Mouse (Mus musculus): ENCODE measurements around the gene Rabgap1l. TPM values are rescaled to one million over a fixed set of nuclear protein-coding genes. Genes with fewer than 3 reads are reported as not detected.
A peak's percentile ranks its signal among the peaks of the same experiment; 100 is the strongest.

Rabgap1l gene
- polyA plus RNA-seq, 1 experiment: 56.5 TPM

DNA sequence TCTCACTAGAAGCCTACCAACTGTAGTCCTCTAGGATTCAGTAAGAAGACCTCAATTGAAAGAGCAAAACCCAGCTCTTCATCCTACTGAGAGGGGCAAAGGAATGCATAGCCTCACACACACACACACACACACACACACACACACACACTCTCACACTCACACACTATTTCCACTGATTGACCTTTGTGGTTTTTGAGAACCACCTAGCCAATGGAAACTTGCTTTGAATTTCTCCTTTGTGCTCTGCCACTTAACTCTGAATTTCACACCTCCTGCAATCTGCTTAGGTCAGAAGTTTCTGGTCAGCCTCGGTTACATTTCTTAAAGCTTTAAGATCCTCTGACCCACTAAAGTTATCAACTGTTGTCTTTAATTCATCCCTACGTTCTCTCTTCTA is 12.3 kb upstream of the Rabgap1l start:
- WGBS: 77% methylated on average over 2 of the region's 2 CpGs
- Histone ChIP-seq H3K27me3 (ENCODE audit: control insufficient read depth, insufficient read depth, low read length) (no peaks in the 10 kb centered on the region), H3K4me1 (replicated peaks; ENCODE audit: control insufficient read depth, insufficient read depth, low read length) (0 out of 2 replicates have a peak, but pooled peaks cover 3% of the 10 kb centered on the region), H3K4me3 (ENCODE audit: control insufficient read depth, insufficient read depth, low read length) (no peak overlapping the region), H3K27ac (ENCODE audit: control insufficient read depth, insufficient read depth, low read length) (no peak overlapping the region), H3K36me3 (ENCODE audit: control insufficient read depth, insufficient read depth, low read length) (no peaks in the 10 kb centered on the region)
- TF ChIP-seq CTCF (IDR thresholded peaks at IDR 0.05; ENCODE audit: borderline replicate concordance, control insufficient read depth, extremely low read depth, insufficient read depth, low read length, poor library complexity) (no peak), POLR2A (IDR thresholded peaks at IDR 0.05; ENCODE audit: control insufficient read depth, extremely low read depth, insufficient read depth, low read length, poor library complexity) (no peak)
- no peak for DNase-seq

GRCm38 (mm10) chr1:160799972-160800371 is 7.0 kb upstream of the Rabgap1l start:
- H3K4me1 ChIP-seq (replicated peaks; ENCODE audit: control insufficient read depth, insufficient read depth, low read length): no peaks in the 10 kb centered on the region
- H3K27ac ChIP-seq (ENCODE audit: control insufficient read depth, insufficient read depth, low read length): no peak overlapping the region
- no peak for DNase-seq
- 57% methylated on average over 3 of the region's 3 CpGs for WGBS
- TF ChIP-seq POLR2A (IDR thresholded peaks at IDR 0.05; ENCODE audit: control insufficient read depth, extremely low read depth, insufficient read depth, low read length, poor library complexity) (no peak), CTCF (IDR thresholded peaks at IDR 0.05; ENCODE audit: borderline replicate concordance, control insufficient read depth, extremely low read depth, insufficient read depth, low read length, poor library complexity) (no peak)
- no peaks in the 10 kb centered on the region for H3K36me3 ChIP-seq (ENCODE audit: control insufficient read depth, insufficient read depth, low read length)
- H3K4me3 ChIP-seq (ENCODE audit: control insufficient read depth, insufficient read depth, low read length): no peak overlapping the region
- H3K27me3 ChIP-seq (ENCODE audit: control insufficient read depth, insufficient read depth, low read length): no peaks in the 10 kb centered on the region

DNA sequence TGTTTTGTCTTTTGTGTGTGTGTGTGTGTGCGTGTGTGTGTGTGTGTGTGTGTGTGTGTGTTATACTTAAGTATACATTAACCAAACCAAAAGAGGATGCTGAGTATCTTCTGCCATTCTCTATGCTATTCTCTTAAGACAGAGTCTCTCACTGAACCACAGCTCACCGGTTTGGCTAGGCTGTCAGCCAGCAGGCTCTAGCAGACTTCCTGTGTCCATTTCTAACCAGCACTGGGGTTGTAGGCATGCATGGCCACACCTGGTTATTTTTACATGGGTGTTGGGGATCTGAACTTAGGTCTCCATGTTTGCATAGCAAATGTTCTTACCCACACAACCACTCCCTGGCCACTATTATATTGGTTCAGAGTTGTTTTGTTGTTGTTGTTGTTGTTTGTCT is 2.0 kb upstream of the Rabgap1l start:
- WGBS: 56% methylated on average over 2 of the region's 2 CpGs

DNA sequence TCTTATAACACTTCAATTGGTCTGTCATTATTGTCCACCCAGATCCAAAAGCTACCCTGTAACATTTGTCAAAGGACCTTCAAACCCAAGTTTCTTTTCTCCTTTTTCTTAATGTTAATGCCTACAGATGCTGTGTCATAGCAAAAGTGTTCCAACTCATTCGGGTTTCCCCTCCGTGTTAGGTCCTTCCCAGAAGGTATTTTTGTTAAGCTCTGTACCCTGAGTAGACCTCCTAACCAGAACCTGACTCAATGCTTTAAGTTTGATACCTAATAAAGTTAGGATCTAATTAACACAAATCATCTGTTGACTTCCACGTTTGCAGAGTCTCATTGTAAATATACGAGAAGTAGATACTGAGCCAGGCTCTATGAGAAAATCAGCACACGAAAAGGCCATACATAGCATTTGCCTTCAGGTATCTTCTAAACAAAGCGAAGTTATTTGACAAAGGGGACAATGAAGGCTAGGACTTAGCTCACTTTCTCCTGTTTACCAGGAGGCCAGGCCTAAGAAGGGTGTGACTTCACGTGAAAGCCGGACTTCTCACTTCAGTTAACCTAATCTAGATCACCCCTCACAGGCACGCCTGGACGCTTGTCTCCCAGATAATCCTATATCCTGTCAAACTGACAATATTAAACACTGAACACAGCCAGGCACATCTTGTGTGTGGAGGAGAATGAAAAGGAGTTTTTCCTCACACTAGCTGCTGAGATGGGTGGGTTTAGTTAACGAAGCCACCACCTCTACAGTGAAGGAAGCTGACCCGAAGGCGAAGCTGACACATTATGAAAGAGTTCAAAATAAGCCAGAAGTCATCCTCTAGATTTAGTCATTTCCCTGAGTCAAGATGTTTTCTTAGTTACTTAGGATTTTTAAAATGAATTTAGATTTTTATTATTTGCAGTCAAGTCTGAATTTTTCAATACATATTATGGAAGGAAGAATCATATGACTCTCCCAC is 1.1 kb upstream of the Rabgap1l start:
- no peak for DNase-seq
- no peaks in the 10 kb centered on the region; the same call in 1 of the 2 replicates for H3K27me3 ChIP-seq (ENCODE audit: control insufficient read depth, insufficient read depth, low read length)
- H3K27ac ChIP-seq (ENCODE audit: control insufficient read depth, insufficient read depth, low read length): no peak overlapping the region
- H3K4me3 ChIP-seq (ENCODE audit: control insufficient read depth, insufficient read depth, low read length): no peak overlapping the region
- TF ChIP-seq CTCF (IDR thresholded peaks at IDR 0.05; ENCODE audit: borderline replicate concordance, control insufficient read depth, extremely low read depth, insufficient read depth, low read length, poor library complexity): no peak
- TF ChIP-seq POLR2A (IDR thresholded peaks at IDR 0.05; ENCODE audit: control insufficient read depth, extremely low read depth, insufficient read depth, low read length, poor library complexity): no peak
- 90% methylated on average over 13 of the region's 13 CpGs for WGBS
- peaks cover 5% of the 10 kb centered on the region for H3K4me1 ChIP-seq (replicated peaks; ENCODE audit: control insufficient read depth, insufficient read depth, low read length)
- no peaks in the 10 kb centered on the region for H3K36me3 ChIP-seq (ENCODE audit: control insufficient read depth, insufficient read depth, low read length)

More for the DNA sequence above, 2.0 kb upstream of the Rabgap1l start:
- Histone ChIP-seq H3K27me3 (ENCODE audit: control insufficient read depth, insufficient read depth, low read length) (no peaks in the 10 kb centered on the region; the same call in 1 of the 2 replicates), H3K4me1 (replicated peaks; ENCODE audit: control insufficient read depth, insufficient read depth, low read length) (peaks cover 5% of the 10 kb centered on the region), H3K27ac (ENCODE audit: control insufficient read depth, insufficient read depth, low read length) (no peak overlapping the region), H3K4me3 (ENCODE audit: control insufficient read depth, insufficient read depth, low read length) (no peak overlapping the region), H3K36me3 (ENCODE audit: control insufficient read depth, insufficient read depth, low read length) (no peaks in the 10 kb centered on the region)
- DNase-seq: no peak
- TF ChIP-seq POLR2A (IDR thresholded peaks at IDR 0.05; ENCODE audit: control insufficient read depth, extremely low read depth, insufficient read depth, low read length, poor library complexity) (no peak), CTCF (IDR thresholded peaks at IDR 0.05; ENCODE audit: borderline replicate concordance, control insufficient read depth, extremely low read depth, insufficient read depth, low read length, poor library complexity) (no peak)

- Histone ChIP-seq H3K4me1 (replicated peaks; ENCODE audit: control insufficient read depth, insufficient read depth, low read length) (peaks cover 5% of the 10 kb centered on the region), H3K4me3 (ENCODE audit: control insufficient read depth, insufficient read depth, low read length) (peak overlapping the region; percentile 90), H3K27me3 (ENCODE audit: control insufficient read depth, insufficient read depth, low read length) (no peaks in the 10 kb centered on the region; the same call in 1 of the 2 replicates), H3K36me3 (ENCODE audit: control insufficient read depth, insufficient read depth, low read length) (no peaks in the 10 kb centered on the region), H3K27ac (ENCODE audit: control insufficient read depth, insufficient read depth, low read length) (no peak overlapping the region)
- TF ChIP-seq POLR2A (IDR thresholded peaks at IDR 0.05; ENCODE audit: control insufficient read depth, extremely low read depth, insufficient read depth, low read length, poor library complexity) (no peak), CTCF (IDR thresholded peaks at IDR 0.05; ENCODE audit: borderline replicate concordance, control insufficient read depth, extremely low read depth, insufficient read depth, low read length, poor library complexity) (no peak)
- under 1% methylated on average over 46 of the region's 51 CpGs for whole genome bisulfite sequencing
- peak; percentile 50 for DNase-seq
These were observed 790 bp downstream of the Rabgap1l start for GRCm38 (mm10) chr1:160792156-160792685.

DNA sequence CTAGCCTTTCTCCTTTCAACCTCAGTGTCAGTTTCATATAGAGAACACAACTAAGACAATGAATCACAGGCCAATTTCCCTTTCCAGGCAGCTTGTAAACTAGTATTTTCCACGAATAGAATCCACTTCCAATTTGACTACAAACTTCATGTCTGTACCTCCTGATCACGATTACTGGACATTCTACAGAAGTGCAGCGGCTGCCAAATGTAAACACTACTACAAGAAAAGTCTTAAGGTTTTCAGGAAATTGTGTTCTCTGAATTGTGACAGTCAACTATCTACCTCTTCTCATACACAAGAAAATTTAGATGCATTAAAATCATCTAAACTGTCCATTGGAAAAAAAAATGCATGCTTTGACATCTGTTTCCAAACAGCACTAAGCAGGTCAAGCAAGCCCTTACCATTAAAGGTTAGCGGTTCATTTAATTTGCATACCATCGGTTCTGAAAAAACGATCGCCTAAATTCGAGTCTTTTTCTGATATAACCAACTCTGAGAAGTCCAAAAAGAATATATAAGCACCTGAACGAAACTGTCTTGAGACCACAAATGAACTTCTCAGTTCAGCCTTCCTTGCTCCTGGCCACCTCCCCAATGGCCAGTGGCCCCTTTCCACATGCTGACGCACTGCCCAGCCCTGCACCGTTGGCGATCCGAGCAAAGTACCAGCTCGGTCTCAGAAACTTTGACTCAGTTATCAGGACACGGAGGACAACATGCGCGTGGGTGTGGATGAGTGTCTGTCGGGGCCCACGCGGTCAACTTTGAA is 1.4 kb downstream of the Rabgap1l start:
- peaks cover 5% of the 10 kb centered on the region for H3K4me1 ChIP-seq (replicated peaks; ENCODE audit: control insufficient read depth, insufficient read depth, low read length)
- H3K36me3 ChIP-seq (ENCODE audit: control insufficient read depth, insufficient read depth, low read length): no peaks in the 10 kb centered on the region
- no peak overlapping the region for H3K27ac ChIP-seq (ENCODE audit: control insufficient read depth, insufficient read depth, low read length)
- no peaks in the 10 kb centered on the region; the same call in 1 of the 2 replicates for H3K27me3 ChIP-seq (ENCODE audit: control insufficient read depth, insufficient read depth, low read length)
- TF ChIP-seq CTCF (IDR thresholded peaks at IDR 0.05; ENCODE audit: borderline replicate concordance, control insufficient read depth, extremely low read depth, insufficient read depth, low read length, poor library complexity) (no peak), POLR2A (IDR thresholded peaks at IDR 0.05; ENCODE audit: control insufficient read depth, extremely low read depth, insufficient read depth, low read length, poor library complexity) (no peak)
- no peak for DNase-seq
- peak overlapping the region; percentile 90 for H3K4me3 ChIP-seq (ENCODE audit: control insufficient read depth, insufficient read depth, low read length)
- WGBS: 12% methylated on average over 20 of the region's 20 CpGs

Data from thymus, adult 2 months (tissue).